Mouse (Mus musculus) yolk sac, embryonic 10.5 days (tissue): Measurements from ENCODE around the gene Krt80.
A peak's percentile ranks its signal among the peaks of the same experiment; 100 is the strongest.

Experiments
- DNase-seq: peaks from one replicate; pipeline ENCODE4 v3.0.0-alpha.2; 2017; ENCODE audit warnings: low spot score

Krt80 gene

GRCm38 (mm10) chr15:101370101-101370911, at the start of gene Krt80:
TSS of gene Krt80 (minus strand) at chr15:101370162.
- no peak for DNase-seq

- no peak for DNase-seq
Measured at GRCm38 (mm10) chr15:101418950-101419349, 49.0 kb upstream of the Krt80 start.

GRCm38 (mm10) chr15:101414807-101415565, 45.0 kb upstream of the Krt80 start:
- peak; percentile 76 for DNase-seq

GRCm38 (mm10) chr15:101413916-101414635, 44.1 kb upstream of the Krt80 start:
- DNase-seq, result peak; percentile 79

GRCm38 (mm10) chr15:101412188-101412587, 42.2 kb upstream of the Krt80 start:
- DNase-seq, result peak; percentile 84

- DNase-seq, result peak; percentile 32
Measured at GRCm38 (mm10) chr15:101410775-101411174, 40.8 kb upstream of the Krt80 start, which contains the start of gene Krt7. TSS of gene Krt7 (plus strand) at chr15:101411043.

- DNase-seq, result no peak
Measured at GRCm38 (mm10) chr15:101398269-101398668, 28.3 kb upstream of the Krt80 start.

GRCm38 (mm10) chr15:101397683-101398082, 27.7 kb upstream of the Krt80 start:
- DNase-seq, result no peak

GRCm38 (mm10) chr15:101396921-101397320, 27.0 kb upstream of the Krt80 start:
- no peak for DNase-seq

- DNase-seq, result no peak
Measured at GRCm38 (mm10) chr15:101396466-101396865, 26.5 kb upstream of the Krt80 start.

- DNase-seq, result no peak
Measured at GRCm38 (mm10) chr15:101394908-101395307, 24.9 kb upstream of the Krt80 start.

- no peak for DNase-seq
Measured at GRCm38 (mm10) chr15:101392251-101392650, 22.3 kb upstream of the Krt80 start.

GRCm38 (mm10) chr15:101390203-101390602, 20.2 kb upstream of the Krt80 start:
- no peak for DNase-seq

GRCm38 (mm10) chr15:101388034-101388541, 18.1 kb upstream of the Krt80 start:
- no peak for DNase-seq

GRCm38 (mm10) chr15:101387176-101387575, 17.2 kb upstream of the Krt80 start:
- no peak for DNase-seq

GRCm38 (mm10) chr15:101385064-101385463, 15.1 kb upstream of the Krt80 start:
- DNase-seq, result no peak

- DNase-seq, result no peak
Measured at GRCm38 (mm10) chr15:101384610-101385009, 14.6 kb upstream of the Krt80 start.

- DNase-seq, result no peak
Measured at GRCm38 (mm10) chr15:101382811-101383210, 12.8 kb upstream of the Krt80 start.

- no peak for DNase-seq
Measured at GRCm38 (mm10) chr15:101381758-101382157, 11.8 kb upstream of the Krt80 start.

GRCm38 (mm10) chr15:101378646-101379045, 8.7 kb upstream of the Krt80 start:
- DNase-seq, result no peak

GRCm38 (mm10) chr15:101376776-101377061, 6.8 kb upstream of the Krt80 start:
- no peak for DNase-seq
